Mouse (Mus musculus) ES-CJ7 (cell line): ENCODE results near the gene C1ql1.
A peak's percentile ranks its signal among the peaks of the same experiment; 100 is the strongest.

ENCODE experiments used
- DNase-seq: peaks from one replicate; pipeline ENCODE4 v3.0.0; 2011; ENCODE audit warnings: low read depth, low spot score

Gene C1ql1

DNA sequence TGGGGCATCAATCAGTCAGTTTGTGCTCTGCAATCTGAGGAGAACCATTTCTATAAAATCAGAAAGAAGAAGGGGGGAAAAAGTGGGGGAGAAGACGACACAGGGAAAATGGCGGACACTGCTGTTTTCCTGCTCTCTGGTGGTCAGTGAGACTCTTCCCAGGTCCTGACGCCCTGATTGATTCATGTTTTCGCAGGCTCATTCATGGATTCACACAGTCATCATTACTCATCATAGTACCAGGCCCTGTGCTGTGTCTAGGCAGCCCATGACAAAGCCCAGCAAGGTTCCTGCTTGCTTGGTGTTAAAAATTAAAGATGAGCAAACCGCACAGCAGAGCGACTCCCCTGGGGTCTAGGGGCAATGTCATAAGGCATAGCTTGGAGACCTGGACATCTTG, 11.9 kb upstream of the C1ql1 start:
- DNase-seq = no peak

GRCm38 (mm10) chr11:102957692-102958091, 11.2 kb upstream of the C1ql1 start:
- no peak for DNase-seq

GRCm38 (mm10) chr11:102956962-102957614, 10.6 kb upstream of the C1ql1 start:
- DNase-seq = no peak

DNA sequence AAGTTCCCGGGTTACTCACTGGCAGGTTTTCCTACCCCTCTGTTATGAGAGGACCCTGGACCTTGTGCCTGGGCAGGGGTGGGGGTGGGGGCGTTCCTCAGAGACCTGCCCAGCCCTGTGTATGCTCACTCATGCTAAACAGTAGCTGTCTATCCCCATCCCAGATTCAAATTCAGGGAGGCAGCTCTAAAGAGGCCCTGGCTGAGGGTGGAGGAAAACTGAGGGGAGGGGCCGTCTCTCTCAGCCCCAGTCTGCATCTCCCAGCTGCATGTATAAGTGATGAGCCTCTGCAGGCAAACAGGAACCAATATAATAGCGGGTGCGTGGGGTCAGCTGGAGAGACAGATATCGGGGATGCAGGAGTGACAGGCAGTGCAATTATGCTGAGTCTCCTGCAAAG, 6.4 kb upstream of the C1ql1 start:
- DNase-seq = no peak

- DNase-seq = no peak
Observed at GRCm38 (mm10) chr11:102948043-102948961, 1.8 kb upstream of the C1ql1 start.

GRCm38 (mm10) chr11:102946992-102947343, 480 bp upstream of the C1ql1 start:
- no peak for DNase-seq

DNA sequence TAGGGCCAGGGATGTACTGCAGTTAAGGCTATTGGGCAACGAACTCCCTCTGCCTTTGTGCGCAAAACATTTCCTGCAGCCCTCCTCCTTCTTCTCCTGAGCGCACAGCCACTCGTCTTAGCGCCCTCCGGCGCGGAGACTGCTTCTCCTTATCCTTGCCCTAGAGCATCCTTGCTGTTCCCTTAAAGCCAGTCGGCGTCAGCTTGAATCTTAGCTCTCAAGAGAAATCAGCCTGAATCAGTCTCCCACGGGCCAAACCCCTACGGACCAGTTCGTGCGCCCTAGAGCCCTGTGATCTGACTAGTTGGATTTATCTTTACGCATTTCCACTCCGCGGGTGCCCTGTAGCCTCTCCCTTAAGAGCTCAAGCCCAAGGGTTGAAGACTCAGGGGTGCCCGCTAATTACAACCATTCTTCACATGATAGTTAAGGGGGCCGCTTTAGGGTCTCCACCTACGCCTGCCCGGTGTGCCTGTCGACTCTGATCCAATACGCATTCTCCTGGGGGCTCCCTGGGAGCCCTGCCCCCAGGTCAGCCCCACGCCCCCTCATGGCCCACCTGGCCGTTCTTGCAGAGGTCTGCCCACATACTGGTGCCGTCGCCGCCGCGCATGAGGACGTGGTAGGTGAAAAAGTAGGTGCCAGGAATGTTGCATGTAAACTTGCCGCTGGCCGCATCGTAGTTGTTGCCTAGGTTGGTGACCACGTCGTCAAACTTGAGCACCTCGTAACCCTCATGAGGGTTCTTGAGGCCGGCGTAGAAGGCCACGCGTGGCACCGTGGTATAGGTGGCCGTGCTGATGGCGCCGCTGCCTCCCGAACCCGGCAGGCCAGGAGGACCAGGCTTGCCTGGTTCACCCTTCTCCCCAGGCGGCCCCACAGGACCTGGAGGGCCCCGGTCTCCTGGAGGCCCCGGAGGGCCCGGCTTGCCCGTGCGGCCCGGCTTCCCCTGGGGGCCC, 903 bp downstream of the C1ql1 start:
- peak; percentile 57 for DNase-seq

DNA sequence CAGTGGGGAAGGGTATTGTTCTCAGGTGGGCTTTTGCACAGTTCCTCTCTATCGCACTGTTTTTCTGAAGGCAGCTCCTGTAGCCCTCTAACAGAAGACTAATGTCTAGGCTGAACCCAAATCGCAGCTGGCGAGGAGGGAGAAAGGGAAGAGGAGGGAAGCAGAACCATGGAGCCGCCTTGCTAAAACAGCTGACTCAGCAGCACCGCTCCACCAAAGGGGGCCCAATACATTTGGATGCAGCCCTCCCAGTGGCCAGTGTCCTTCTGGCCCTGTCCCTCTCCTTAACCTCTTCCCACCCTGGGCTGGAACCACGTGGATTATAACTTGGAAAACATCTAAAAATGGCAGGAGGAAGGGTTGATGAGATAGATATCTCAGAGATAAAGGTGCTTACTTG, 5.3 kb downstream of the C1ql1 start:
- DNase-seq = no peak

DNA sequence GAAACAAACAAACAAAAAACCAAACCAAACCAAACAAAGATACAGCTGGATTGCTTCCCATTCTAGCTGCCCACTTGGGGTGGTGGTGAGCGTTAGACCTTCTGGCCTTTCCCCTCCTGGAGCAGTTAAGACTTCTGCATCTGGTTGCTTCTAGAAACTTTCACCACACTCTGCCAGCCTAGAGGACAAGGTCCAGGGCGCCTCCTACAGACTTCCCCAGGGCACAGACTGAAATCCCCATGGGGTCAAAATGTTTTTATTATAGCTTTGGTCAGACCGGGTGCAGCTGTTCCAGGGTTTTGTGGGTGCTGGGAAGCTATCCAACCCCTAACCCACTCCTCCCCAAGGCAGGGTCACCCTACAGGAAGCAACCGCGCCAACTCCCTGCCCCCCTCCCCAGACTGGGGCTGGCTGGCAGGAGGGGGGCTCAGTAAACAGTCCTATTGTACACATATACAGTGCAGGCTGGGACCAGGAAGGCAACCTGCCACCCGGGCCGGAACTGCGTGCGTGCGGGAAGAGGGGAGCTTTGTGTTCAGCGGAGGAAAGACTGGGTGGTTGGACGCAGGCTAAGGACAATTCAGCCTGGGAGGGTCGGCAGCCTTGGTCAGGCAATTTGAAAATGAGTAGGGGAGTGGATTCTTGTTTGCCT, 7.3 kb downstream of the C1ql1 start:
- no peak for DNase-seq

DNA sequence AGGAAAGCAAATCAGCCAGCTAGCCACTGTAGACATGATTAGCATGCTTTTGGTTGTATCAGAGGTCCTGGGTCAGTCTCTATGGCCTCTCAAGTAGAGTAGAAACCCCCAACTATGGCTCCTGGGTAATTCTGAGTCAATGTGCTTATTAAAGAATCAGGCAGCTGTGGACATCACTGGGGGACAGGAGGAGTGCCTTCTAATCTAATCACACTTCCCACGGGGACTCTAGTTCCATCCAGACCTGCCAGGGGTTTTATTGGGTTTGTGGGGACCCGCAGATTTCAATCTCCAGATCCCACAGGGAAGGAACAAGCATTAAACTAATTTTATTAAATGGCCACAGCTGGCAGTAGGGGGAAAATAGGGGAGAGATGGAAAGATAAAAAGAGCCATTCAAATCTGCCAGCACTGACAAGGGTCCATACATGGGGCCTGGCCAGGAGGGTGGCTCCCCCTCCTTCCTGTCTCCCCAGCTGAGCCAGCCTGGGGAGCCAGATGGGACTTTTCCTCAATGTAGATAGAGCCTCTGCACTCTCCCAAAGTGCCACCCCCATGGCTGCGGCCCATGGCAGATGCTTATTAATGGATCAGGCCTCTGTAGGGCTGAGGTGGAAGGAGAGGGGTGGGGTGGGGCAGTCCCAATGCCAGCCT, 8.8 kb downstream of the C1ql1 start:
- DNase-seq = no peak

- DNase-seq = no peak
Observed at GRCm38 (mm10) chr11:102936272-102936671, 10.2 kb downstream of the C1ql1 start.

DNA sequence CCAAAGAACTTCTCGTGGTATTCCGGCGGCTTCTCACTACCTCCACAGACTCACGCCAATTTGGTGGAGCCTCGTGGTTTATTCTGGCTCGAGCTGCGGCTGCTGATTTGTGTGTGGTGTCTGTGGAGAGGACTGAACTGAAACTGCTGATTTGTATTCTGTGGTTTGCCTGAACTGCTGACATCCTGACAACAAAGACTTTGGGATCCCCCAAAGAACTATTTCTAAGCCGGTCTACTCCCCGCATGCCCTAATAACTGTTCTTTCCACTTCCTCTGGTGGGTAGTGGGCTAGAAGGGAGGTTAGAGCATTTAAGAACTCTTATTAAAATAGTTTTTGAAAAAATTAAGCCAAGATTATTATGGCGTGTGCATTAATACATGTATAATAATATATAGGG, 15.8 kb downstream of the C1ql1 start:
- DNase-seq = no peak

GRCm38 (mm10) chr11:102925351-102925717, 21.2 kb downstream of the C1ql1 start:
- peak; percentile 92 for DNase-seq

GRCm38 (mm10) chr11:102924557-102925350, 21.7 kb downstream of the C1ql1 start, which contains the start of gene Kif18b:
Gene Kif18b, minus strand, starts transcription at chr11:102925124.
- peak; percentile 99 for DNase-seq

DNA sequence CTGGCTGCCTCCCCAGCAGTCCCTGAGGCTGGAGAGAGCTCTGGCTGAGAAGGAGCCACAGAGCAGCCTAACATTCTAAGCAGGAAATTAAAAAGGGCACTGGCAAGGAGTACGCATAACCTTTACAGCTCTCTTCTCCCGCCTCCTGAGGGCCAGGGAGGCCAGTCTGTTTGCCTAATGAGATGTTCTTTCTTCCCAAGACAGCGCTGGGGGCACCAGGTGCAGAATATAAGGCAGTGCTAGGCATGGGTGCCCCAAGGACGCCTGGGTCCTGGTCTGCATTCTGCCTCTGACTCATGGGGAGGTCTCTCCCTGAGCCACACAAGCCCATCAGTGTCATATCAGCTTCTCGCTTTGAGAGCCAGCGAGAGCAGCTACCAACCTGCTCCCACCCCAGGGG, 25.0 kb downstream of the C1ql1 start:
- DNase-seq = no peak

- no peak for DNase-seq
Observed at GRCm38 (mm10) chr11:102918077-102918476, 28.4 kb downstream of the C1ql1 start.

DNA sequence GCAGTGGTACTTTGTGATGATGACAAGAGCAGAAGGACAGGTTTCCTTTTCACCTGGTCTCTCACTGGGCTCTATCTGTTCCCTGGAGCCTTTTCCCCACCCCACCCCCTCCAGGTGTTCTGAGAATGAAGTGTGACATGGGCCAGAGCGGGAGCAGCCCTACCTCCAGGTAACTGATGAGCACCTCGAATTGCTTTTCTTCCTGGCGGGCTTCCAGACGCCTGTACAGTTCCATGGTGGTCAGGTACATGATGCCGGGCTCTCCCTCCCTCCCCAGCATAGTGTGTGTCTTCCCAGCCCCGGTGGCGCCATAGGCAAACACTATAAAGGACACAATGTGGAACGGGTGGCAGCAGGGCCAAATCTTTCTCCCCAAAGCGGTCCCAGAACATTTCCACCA, 31.1 kb downstream of the C1ql1 start:
- no peak for DNase-seq

GRCm38 (mm10) chr11:102911376-102911775, 35.1 kb downstream of the C1ql1 start:
- DNase-seq = no peak

GRCm38 (mm10) chr11:102903654-102904053, 42.8 kb downstream of the C1ql1 start:
- no peak for DNase-seq

DNA sequence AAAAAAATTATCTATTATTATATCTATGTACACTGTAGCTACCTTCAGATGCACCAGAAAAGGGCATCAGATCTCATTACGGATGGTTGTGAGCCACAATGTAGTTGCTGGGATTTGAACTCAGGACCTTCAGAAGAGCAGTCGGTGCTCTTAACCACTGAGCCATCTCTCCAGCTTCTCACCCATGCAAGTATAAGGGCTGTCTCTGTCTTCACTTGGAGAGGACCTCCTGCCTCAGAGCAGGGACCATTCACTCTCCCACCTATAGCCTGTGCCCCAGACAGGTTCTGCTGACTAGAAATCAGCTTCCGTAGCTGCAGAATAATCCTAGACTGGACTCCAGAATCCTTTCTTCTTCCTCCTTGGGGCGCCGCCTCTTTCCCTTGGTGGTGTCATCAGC, 44.4 kb downstream of the C1ql1 start:
- no peak for DNase-seq
